ENCODE assay signal across 9 mouse cellular contexts in genomic region chr17:83109792-83110440, GRCm38 (mm10).
DNase-seq lines count a peak whose midpoint lies in the region; ATAC-seq lines count a peak whose summit lies in the region.
"Had no signal": no experiment of that assay in that cellular context is flagged by ENCODE, and none has a peak within 500 bp of the region (broad histone marks: within the 10 kb centered on the region; RNA-seq: fewer than 3 reads in every experiment).

No protein-coding gene starts in this region.

- H3K27ac ChIP-seq in hindbrain, embryonic 10.5 days: peak overlapping the region; percentile 57; the same call in 1 of the 2 replicates
- H3K27ac ChIP-seq in hindbrain, embryonic 12.5 days: no peak overlapping the region

- no peak for DNase-seq in hindbrain, embryonic 10.5 days (ENCODE audit: low spot score)
- DNase-seq in adrenal gland, postnatal 25 days: peak; percentile 15
- DNase-seq in heart, adult 9 months (ENCODE audit: low spot score in 2 of 2): peak; percentile 75 to 77
- DNase-seq in layer of hippocampus, postnatal 10 days (ENCODE audit: low spot score in 2 of 2): peak; percentile 65 to 66
- DNase-seq in lung, postnatal 25 days (ENCODE audit: low spot score): peak; percentile 28
- DNase-seq in spleen, postnatal 4 days (ENCODE audit: low spot score in 2 of 2): no peak
- no peak for DNase-seq in thymus, postnatal 14 days

- H3K36me3 ChIP-seq in hindbrain, embryonic 10.5 days: no peaks in the 10 kb centered on the region
- no peaks in the 10 kb centered on the region for H3K36me3 ChIP-seq in hindbrain, embryonic 12.5 days
- H3K36me3 ChIP-seq: G1E had no signal

- peaks cover 38% of the 10 kb centered on the region for H3K4me1 ChIP-seq in hindbrain, embryonic 10.5 days (replicated peaks)
- peaks cover 11% of the 10 kb centered on the region for H3K4me1 ChIP-seq in hindbrain, embryonic 12.5 days

- ATAC-seq in hindbrain, embryonic 12.5 days (ENCODE audit: low FRiP score): no peak

- H3K9me3 ChIP-seq in hindbrain, embryonic 10.5 days: no peaks in the 10 kb centered on the region
- no peaks in the 10 kb centered on the region for H3K9me3 ChIP-seq in hindbrain, embryonic 12.5 days (replicated peaks)

- 61% methylated on average over 10 of the region's 10 CpGs for WGBS in hindbrain, embryonic 10.5 days
- WGBS in hindbrain, embryonic 12.5 days: 58% methylated on average over 10 of the region's 10 CpGs

- H3K27me3 ChIP-seq in hindbrain, embryonic 10.5 days (ENCODE audit: insufficient read depth, poor library complexity, severe bottlenecking): 0 out of 2 replicates have a peak, but pooled peaks cover 10% of the 10 kb centered on the region
- H3K27me3 ChIP-seq in hindbrain, embryonic 12.5 days: no peaks in the 10 kb centered on the region

- no peak overlapping the region for H3K4me2 ChIP-seq in hindbrain, embryonic 12.5 days (replicated peaks)

- H3K9ac ChIP-seq in hindbrain, embryonic 12.5 days: no peak overlapping the region

- no peak overlapping the region for H3K4me3 ChIP-seq in hindbrain, embryonic 10.5 days
- no peak overlapping the region for H3K4me3 ChIP-seq in hindbrain, embryonic 12.5 days

Comparison
In these comparisons a context has a peak if more than half of its experiments do, and no peak if none do; other contexts are left out.
1. DNase-seq: peak in adrenal gland, postnatal 25 days (single experiment), heart, adult 9 months (2 of 2), layer of hippocampus, postnatal 10 days (2 of 2) and lung, postnatal 25 days (single experiment); none in hindbrain, embryonic 10.5 days (single experiment), spleen, postnatal 4 days (0 of 2) and thymus, postnatal 14 days (single experiment).